Mouse (Mus musculus) cerebellum, adult 8-10 months (tissue): ENCODE results near the gene Ppp1r1b.

Experiments used
- DNase-seq: peaks from one replicate; pipeline ENCODE4 v3.0.0; 2022

Gene Ppp1r1b

DNA sequence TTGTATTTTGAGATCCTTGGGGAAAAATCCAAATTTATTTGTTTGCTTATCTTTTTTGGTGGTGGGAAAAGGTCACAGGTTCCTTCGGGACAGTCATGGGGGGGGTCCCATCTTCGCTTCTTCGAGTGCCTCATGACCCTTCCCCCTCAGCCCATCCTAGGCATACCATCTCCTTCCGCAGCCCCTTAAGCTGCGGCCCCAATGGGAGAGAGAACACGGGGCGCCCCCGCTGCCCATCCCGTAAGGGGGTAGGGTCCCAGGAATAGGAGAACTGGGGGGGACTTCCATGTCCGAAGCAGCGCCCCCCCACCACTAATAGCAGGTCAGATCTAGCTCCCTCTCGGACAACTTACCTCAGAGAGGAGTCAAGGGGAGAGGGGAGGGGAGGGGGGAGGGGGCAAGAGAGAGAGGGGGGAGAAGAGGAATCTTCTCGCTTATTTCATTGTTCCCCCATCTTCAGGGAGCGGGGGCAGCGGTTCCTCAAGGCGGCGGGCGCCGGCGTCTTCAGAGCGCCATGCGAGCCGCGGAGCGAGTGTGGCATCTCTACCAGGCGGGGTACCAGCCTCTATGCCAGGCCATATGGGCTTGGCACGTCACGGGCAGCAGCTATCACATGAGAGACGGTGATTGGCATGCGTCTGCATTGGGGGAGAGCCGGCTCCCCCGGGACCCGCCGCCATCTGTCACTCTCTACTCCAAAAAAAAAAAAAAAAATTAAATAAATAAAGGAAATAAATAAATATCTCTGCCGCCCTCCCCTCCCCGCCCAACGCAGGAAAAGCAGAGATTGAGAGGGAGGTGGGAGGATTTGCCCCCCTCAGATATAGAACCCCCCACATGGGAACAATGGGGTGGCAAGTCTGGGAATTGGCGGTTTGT lies 18.9 kb upstream of the Ppp1r1b start, which contains the start of gene Neurod2:
Gene Neurod2, minus strand, starts transcription at position 568 of the 879 bp plus-strand sequence.
- peak; percentile 93 for DNase-seq

DNA sequence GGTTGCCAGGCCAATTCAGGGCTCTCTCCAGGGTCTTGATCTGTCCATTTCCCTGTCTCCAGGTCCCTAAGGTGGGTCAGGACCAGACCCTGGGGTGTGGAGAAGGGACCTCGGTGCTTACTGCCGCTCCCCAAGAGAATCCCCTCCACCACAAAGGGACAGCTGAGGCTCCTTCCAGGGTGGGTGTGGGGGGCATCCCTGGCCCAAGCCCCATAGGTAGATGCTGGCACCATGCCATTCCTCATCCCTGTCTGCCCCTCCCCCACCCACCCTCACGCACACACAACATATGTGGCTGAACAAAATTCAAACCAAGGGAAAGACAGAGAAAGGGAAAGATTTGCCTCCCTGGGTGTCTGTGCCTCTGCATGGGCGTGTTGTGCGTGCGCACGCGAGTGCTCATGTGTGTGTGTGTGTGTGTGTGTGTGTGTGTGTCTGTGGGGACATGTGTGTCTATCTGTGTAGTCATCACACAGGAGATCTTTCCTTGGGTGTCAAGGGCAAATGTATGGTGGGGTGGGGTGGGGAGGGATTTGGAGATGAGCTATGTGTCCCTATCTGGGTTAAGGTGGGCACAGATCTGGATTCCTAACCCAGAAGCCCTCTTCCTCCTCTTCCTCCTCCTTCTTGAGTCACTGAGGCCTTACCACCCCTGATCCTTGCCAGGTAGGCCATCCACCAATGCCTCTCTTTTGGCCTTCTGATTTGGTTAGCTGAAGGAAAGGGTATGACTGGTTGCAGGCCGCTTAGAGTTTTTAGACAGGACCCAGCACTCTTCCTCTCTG lies 18.1 kb upstream of the Ppp1r1b start:
- DNase-seq: peak; percentile 71

DNA sequence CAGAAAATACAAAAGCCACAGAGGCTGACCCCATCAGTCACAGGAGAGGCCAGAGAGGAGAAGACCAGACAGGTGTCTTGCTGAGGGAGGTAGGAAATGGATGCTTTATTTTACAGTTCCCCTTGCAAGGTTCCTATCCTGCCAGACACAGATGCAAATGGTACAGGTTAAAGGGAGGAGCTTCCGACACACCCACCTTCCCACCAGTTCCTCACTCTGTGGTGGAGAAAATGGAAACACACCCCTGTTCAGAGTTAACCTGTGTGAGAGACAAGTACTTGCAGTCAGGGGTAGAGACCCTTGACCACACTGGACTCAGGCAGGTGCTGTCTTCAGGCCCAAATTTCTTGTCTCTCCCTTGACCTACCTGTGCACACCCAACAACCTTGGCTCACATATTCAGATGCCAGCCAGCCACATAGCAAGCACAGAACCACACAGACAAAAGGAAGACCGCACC lies 17.4 kb upstream of the Ppp1r1b start:
- no peak for DNase-seq

DNA sequence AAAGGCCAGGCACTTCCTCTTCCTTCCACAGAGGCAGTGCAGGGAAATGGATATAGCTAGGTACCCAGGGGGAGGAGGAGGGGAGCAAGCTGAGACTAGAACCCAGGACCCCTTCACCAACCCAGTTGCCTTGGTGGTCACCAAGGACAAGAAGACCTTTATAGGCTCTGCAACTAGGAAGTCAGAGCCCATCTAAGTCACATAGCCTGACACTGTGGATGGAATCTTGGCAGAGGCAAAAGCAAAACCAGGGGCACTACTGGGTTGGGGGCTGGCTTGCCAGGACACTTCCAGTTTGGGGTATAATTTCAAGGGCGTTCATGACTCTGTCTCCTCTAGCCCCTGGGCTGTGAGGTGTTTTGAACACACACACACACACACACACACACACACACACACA lies 16.8 kb upstream of the Ppp1r1b start:
- no peak for DNase-seq

DNA sequence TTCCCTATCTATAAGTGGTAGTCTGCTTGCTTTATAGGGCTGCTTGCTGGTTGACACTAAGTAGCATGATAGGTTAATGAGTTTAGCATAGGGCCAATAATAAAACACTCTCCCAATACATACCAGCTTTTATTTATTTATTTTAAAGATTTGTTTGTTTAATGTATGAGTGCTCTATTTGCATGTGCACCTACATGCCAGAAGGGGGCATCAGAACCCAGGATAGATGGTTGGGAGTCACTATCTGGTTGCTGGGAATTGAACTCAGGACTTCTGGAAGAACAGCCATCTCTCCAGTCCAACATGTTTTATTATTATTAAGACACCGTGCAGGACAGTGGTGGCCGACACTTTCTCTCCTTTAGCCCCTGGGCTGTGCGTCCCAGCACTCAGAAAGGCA lies 16.0 kb upstream of the Ppp1r1b start:
- DNase-seq: no peak

DNA sequence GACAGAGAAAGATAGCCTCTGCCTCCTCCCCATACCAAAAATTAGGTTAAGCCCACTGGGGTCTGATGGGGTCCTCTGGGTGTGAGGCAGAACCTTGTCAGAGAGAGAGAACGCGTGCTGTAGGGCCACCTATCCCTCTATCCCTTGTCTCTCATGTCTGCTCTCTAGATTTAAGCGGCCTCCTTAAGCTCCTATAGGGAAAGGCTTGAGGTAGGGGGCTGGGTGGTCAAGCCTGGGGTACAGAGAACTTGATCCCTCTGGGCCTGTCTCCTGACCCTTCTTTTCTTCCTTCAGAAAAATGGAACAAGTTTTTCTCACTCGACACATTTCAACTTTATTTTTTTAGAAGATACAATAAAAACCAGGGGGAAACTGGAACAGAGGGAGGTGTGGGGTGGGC lies 15.4 kb upstream of the Ppp1r1b start:
- peak; percentile 40 for DNase-seq

DNA sequence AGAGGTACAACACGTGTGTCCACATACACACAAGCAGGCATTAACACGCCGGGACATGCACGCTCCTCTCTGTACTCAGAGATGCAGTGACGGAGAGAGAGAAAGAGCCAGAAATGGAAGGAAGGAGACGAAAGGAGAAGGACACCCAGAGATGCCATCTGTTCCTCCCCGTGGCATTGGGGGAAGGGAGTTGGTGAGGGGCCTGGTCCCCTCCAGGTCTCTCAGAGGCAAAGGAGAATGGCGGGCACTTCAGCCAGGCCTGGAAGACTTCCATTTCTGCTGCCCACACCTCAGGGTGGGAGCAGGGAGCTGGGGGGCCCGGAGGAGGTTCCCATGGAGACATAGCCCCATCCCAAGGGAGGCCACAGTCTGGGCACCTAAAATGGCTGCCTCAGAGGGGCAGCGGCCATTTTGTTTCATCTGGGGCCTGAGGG lies 14.9 kb upstream of the Ppp1r1b start:
- DNase-seq: peak; percentile 71

DNA sequence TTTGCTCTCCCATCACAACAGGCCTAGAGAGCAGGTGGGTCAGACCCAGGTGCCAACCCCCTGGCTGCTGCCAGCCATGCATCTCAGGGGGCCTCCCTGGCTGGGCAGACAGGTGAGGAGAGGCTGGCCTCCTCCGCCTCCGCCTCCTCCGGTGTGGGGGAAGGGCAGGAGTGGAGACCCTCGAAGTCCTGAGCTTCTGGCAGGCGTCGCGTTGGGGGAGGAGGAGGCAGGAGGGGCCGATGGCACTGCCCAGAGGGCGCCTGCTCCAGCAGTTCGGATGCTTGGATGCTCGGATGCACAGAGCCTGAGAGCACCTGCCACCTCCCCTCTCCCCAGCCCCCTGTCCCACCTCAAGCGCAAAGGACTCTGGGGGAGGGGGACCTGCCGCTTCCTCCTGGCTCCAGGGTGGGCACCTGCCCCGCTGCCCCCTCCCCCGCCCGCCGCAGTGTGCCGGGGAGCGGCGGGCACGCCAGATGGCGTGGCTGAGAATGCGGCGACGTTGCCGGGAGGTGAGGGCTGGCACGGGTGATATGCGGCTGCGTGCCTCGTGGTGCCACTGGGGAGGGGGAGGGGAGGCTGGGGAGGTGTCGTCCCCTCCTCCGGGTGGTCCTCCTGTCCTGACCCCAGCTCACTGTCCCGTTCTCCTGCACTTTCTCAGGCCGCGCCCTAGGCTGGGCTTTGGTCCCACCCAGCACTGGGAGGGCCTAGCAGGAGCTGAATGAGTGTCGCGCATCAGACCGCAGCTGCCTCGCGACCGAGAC lies 14.0 kb upstream of the Ppp1r1b start:
- peak; percentile 74 for DNase-seq

DNA sequence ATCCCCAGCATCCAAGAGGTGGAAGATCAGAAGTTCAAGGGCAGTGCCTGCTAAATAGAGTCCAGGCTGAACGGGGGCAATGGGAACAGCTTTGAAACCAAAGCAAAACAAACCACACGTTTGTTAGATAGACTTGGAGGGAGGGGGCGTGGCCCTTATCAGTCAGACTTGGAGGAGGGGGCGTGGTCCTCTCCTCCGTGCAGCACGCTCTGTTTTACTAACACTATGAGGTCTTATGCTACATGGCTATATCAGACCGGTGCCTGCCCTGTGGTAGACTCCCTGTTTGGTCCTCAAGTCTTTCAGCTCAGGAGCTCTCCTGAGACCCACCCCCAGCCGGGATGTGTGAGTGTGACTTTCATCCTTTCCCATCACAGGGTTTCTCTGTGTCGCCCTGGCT lies 13.0 kb upstream of the Ppp1r1b start:
- DNase-seq: peak; percentile 41

DNA sequence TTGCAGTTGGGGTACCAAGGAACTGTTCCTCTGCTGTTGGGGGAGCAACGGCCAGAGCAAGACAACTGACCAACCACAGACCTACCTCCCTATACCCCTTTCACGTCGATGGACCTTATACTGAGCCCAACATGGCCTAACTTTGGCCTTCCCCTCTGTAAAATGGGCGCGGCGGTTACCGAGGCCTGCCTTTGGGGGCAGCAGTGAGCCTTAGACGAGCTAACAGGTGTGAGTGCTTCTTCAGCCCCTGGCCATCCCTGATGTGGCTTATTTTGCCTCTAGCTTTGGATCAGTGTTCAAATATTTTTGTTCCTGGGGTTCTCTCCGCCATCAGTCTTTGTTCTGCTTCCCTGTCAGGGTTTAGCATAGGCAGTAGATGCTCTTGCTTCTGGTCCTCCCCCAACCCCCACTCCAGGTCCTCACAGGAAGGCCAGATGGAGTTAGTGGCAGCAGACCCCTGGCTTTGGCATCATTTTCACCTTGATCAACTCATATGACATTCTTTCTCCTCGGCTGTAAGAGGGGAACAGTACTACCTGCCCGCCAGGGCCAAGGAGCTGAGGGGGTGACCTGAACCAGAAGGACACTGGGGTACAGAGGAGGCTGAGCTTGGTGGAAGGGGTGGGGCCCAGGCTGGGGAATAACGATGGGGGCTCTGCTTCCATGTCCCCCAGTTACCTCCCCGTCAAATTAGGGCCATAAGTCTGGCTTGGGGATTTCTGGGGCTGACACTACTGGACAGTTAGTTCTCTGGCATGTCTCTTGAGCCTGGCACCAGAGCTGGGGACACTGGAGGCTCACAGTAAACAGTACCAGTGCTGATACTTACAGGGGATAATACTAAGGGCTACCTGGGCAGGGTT lies 11.7 kb upstream of the Ppp1r1b start:
- peak; percentile 62 for DNase-seq

DNA sequence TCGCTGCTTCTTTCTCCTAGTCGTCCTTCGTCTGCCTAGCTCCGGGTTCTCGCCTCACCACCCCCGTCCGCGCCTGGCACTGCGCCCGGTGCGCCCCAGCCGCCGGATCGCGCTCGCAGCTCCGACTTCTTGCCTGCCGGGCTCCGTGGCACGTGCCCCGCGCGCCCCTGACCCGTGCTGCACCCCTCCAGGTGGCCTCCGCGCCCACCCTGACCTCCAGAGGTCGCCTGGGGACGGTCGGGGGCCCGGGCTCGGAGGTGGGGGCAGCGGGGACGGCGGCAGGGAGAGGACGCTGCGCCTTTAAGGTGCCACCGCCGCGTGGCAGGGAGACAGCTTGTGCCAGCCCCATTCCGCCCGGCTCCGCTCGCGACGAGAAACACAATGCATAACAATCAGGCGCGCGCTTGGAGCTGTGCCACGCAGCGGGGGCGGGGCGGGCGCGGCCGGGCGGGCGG lies 9.7 kb upstream of the Ppp1r1b start:
- peak; percentile 88 for DNase-seq

DNA sequence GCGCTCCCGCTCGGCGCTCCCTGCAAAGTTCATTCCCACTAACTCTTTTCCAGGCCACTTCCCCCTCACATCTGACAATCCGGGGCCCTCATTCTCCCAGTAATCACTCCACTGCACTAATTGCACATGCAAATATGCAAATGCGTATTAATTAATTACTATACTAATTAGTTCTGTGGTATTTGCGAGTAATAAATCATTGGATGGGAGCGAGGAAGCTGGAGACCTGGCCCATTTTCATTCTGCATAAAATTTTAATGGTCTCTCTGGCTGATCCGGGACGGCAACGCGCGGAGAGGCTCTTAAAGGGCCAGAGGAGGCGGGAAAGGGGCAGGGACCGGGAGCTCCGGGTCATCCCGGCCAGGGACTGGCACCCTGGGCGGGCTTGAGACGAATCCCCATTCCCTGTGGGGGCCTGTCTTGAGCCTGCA lies 9.1 kb upstream of the Ppp1r1b start:
- peak; percentile 65 for DNase-seq

DNA sequence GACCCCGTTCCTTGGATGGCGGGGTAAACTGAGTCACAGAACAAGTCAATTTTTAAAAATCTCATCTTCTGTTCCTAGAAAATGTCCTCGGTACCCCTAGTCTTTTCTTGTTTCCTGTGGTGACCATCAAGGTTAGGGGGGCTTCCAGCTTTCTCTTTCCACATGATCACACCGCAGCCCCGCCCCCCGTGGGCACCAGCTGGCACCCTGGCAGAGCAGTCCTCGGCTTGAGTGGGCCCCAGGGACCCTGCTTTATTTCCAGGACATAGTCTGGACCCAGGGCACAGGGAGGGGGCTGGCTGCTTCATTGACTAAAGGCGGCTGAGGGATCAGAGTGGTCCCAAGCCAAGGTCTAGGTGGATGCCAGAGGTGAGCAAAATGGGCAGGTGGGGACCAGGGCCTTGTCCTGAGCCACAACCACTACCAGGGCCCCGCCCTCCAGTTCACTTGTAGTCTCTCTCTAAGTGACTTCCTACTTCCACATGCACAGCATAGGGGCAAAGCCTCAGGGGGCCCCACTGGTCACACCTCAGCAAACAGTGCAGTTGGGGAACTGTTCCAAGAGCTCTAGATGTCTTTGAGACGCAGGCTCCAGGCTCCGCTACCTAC lies 8.4 kb upstream of the Ppp1r1b start:
- peak; percentile 41 for DNase-seq

DNA sequence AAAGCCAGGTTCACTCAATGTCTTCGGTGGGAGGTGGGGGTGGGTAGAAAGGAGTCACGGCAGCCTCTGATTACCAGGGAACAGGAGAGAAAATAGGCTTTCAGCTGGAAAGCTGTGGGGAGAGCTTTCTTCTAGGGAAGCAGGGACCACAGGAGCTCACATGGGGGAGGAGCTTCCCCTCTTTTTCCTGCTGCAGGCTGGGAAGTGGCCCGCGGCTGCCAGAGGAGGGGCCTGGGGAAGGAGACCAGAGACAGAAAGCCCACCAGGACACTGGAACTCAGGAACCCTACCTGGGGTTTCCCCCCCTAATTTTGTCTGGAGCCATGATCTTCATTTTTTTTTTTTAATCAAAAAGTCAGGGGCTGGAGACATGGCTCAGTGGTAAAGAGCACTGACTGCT lies 7.6 kb upstream of the Ppp1r1b start:
- no peak for DNase-seq

DNA sequence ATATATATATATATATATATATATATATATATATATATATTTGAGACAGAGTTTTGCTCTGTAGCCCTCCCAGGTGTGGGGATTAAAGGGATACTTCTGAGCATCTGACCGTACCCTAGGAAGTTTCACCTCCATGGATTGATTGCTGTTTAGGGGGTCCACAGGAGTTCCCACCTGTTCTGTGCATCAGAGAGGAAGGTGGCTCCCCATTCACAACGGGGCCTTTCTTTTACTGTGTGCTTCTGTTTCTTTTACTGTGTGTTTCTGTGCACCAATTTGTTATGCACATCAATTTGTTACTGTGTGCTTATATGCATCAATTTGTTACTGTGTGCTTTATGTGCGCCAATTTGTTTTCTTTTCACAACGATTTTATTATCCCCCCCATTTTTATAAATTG lies 7.0 kb upstream of the Ppp1r1b start:
- DNase-seq: no peak

DNA sequence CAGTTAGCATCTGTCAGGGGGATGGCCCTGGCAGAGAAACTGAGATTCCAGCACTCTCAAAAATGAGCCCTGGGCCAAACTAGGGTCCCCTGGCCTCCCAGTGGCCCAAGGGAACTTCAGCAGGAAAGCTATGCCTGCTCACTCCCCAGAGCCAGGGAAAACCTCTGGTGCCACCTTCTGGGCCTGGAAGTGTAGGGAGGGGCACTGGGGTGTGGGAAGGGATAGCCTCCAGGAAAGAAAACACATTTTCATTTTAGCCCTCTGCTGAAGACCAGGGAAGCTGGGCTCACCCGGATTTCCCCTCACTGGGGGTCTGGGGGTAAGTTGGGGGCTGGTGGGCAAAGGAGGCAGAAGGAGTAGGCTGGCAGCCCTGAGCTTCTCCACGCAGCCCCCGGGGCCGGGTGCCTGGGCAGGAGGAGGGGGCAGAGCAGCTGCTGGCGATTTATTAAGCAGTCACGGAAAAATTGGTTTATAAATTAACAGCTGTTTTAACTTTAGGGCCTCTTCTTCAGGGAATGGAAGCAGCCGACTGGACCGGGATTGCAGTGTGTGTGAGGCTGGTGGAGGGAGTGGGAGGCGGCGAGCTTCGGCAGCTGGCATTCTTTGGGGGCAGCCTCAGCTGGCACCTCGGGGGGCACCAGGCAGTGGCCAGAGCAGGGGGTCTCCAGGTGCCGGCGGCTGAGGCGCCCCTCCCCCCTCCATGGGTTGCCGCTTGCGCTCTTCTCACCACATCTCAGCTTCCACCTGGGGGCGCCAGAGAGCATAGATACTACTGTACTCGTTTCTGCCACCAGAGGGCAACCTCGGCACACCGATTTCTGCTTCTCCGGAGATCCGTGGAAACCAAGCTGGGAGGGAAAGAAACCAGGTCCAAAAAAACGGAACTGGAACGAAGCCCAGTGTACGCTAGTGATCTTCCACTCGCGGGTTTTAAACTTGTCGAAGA lies 5.9 kb upstream of the Ppp1r1b start:
- peak; percentile 100 for DNase-seq

DNA sequence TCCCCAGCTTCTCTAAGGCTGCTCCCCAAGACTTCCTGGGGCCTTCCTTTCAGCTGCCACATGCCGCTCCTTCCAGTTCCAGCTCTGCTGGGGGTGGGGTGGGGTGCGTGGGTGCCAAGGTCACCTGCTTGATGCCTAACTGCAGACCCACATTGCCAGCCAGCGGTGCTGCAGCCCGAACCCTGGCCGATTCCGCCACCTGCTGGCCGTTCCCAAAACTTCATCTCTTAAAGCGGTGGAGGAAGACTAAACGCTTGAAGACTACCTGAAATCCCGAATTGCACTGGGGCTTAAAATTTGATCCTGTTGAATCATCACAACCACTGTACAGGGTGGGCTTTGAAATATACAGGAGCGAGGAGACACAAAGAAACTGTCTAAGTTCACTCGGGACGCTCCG lies 3.0 kb upstream of the Ppp1r1b start:
- peak; percentile 95 for DNase-seq

DNA sequence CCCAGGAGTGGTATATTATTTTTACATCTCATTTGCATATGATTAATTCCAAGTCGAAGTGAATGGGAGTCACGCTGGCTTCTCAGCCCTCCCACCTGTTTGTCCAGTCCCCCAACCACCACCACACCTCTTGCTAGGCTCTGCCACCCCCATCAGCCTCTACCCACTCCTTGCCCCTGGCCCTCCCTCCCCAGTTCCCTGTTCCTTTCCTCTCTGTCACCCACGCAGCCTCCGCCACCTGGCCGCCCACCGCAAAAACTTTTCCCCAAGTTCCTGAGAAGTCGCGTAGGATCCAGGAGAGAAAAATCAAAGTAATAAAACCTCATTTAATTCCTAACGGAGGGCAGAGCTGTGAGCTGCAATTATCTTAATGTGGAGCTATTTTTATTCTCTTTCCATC lies 2.0 kb upstream of the Ppp1r1b start:
- DNase-seq: no peak

DNA sequence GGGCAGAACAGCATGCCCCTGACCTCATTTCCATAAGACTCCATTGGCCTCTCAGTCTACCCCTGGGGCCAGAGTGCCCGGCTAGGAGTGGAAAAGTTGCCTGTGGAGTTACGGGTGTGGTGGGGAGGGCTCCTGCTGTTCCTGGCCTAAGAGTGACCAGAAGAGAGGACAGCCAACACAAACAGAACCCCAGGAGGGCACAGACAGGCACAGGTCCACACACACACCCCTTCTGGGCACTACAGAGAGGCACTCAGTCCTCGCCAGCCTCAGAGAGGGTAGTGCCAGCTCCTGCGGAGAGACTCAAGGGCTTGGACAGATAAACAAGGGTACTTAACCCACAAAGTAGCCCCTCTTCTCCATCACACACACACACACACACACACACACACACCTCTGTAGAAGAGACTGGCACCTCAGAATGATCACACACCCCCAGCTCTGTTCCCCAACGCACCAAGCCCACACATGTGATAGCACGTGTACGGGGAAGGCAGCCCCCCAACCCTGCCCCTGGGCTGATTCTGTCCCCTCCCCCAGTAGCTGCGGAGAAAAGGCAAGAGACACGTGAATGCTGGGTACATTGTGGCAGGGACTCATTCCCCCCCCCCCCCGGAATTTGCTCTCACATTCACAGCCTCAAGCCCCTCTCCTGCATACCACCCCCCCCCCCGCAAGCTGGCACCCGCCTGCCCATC lies 670 bp upstream of the Ppp1r1b start:
- DNase-seq: no peak

DNA sequence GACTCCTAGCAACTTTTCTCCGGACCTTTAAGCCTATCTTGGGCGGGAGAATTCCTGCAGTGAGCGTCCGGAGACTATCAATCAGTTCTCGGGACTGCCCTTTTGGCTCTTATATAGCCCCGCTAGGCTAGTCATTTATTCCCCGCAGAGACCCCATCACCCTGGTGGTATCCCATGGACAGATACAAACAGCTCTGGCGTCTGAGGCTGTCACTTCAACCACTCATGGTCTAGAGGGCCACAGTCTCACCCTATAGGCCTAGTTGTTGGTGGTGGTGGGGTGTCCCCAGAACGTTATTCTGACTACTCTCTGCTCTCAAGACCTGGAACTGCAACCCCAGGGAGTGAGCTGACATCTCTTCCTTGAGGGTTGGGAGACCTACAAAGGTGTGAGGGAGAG lies 1.1 kb downstream of the Ppp1r1b start:
- DNase-seq: no peak
